Mouse (Mus musculus): ENCODE data around the gene Syt6. TPM values are rescaled to one million over a fixed set of nuclear protein-coding genes. Genes with fewer than 3 reads are reported as not detected.

Gene Syt6
- 0.21 and 0.31 TPM in 2 replicates for polyA plus RNA-seq (2014; fragmentation: Nextera tagmentation; extraction: Ambion mirVana)

DNA sequence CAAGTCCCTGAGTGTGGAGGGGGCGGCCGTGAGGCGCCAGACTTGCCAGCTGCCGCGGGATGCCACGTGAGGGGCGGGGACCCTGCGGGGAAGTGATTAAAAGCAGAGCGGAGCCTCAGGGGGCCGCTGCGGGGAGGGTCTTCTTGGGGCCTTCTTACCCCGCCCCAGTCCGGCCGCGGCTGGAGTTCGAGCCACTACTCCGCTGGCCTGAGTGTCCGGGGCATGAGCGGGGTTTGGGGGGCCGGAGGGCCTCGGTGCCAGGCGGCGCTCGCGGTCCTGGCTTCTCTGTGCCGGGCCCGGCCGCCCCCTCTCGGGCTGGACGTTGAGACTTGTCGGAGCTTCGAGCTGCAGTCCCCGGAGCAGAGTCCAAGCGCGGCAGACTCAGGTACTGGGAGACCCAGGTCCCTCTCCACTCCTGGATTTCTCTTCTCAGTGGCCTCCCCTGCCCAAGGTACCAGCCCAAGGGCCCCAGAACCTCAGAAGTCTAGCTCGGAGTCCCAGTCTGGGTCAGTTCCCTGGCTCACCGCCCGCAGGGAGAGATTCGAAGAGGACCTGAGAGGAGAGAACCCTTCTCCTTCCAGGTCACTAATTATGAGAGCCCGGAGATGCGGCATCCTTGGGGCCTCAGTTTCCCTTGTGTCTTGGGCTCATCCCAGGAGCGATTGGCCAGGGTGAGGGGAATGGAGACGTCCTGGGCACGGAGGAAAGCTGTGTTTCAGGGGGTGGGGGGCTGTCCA is at the start of gene Syt6:
Syt6 (plus strand) TSS at position 76 of the 737 bp plus-strand sequence.
- Histone ChIP-seq H3K4me3 (ENCODE audit: low read depth, low read length) (peak within 1 kb of the TSS; percentile 39), H3K27ac (replicated peaks; ENCODE audit: low read depth, low read length) (no peak within 1 kb of the TSS), H3K9ac (ENCODE audit: low read length) (peak within 1 kb of the TSS; percentile 45), H3K9me3 (ENCODE audit: control insufficient read depth, low read length) (no peaks in the 10 kb centered on the region), H3K27me3 (ENCODE audit: control insufficient read depth, insufficient read depth, low read length) (peaks cover 60% of the 10 kb centered on the region), H3K4me1 (ENCODE audit: control insufficient read depth, insufficient read depth, low read length) (peaks cover 4% of the 10 kb centered on the region), H3K36me3 (ENCODE audit: control insufficient read depth, insufficient read depth, low read length) (no peaks in the 10 kb centered on the region), H3K4me2 (ENCODE audit: low read depth, severe bottlenecking) (peak within 1 kb of the TSS; percentile 88)
- ATAC-seq (ENCODE audit: insufficient number of reproducible peaks, low FRiP score, low TSS enrichment, low read depth) (no peak), DNase-seq (ENCODE audit: low spot score) (peak; percentile 45)
- 1% methylated on average over 44 of the region's 44 CpGs for WGBS

GRCm38 (mm10) chr3:103526201-103526704 is 48.8 kb upstream of the Syt6 start:
- Histone ChIP-seq H3K27me3 (ENCODE audit: control insufficient read depth, insufficient read depth, low read length) (no peaks in the 10 kb centered on the region), H3K27ac (replicated peaks; ENCODE audit: low read depth, low read length) (no peak overlapping the region), H3K4me2 (ENCODE audit: low read depth, severe bottlenecking) (no peak overlapping the region), H3K36me3 (ENCODE audit: control insufficient read depth, insufficient read depth, low read length) (no peaks in the 10 kb centered on the region), H3K4me3 (ENCODE audit: low read depth, low read length) (no peak overlapping the region), H3K9ac (ENCODE audit: low read length) (no peak overlapping the region), H3K4me1 (ENCODE audit: control insufficient read depth, insufficient read depth, low read length) (no peaks in the 10 kb centered on the region), H3K9me3 (ENCODE audit: control insufficient read depth, low read length) (no peaks in the 10 kb centered on the region)
- ATAC-seq (ENCODE audit: insufficient number of reproducible peaks, low FRiP score, low TSS enrichment, low read depth) = no peak
- WGBS = 80% methylated on average over 4 of the region's 4 CpGs
- DNase-seq (ENCODE audit: low spot score) = no peak

DNA sequence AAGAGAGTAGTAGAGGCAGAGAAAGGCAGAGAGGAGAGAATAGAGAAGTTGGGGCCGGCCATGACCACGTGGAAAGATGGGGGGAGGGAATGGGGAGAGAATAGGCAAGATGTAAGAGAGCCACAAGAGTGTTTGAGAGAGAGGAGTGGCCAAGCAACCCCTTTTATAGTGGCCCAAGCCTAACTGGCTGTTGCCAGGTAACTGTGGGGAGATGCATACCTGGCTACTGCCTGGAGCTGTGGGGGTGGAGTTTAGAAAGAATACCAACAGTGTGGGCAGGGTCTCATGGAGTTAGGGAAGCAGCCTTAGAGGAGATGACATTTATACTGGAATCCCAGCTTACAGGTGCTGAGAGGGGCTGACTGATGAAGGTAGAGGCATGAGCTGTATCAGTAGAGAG is 48.2 kb upstream of the Syt6 start:
- WGBS = 34% methylated on average over 2 of the region's 2 CpGs

GRCm38 (mm10) chr3:103534036-103534435 is 41.0 kb upstream of the Syt6 start:
- Histone ChIP-seq H3K4me2 (ENCODE audit: low read depth, severe bottlenecking) (no peak overlapping the region), H3K9me3 (ENCODE audit: control insufficient read depth, low read length) (no peaks in the 10 kb centered on the region), H3K4me3 (ENCODE audit: low read depth, low read length) (no peak overlapping the region), H3K27ac (replicated peaks; ENCODE audit: low read depth, low read length) (no peak overlapping the region), H3K4me1 (ENCODE audit: control insufficient read depth, insufficient read depth, low read length) (no peaks in the 10 kb centered on the region), H3K27me3 (ENCODE audit: control insufficient read depth, insufficient read depth, low read length) (no peaks in the 10 kb centered on the region), H3K9ac (ENCODE audit: low read length) (no peak overlapping the region), H3K36me3 (ENCODE audit: control insufficient read depth, insufficient read depth, low read length) (no peaks in the 10 kb centered on the region)
- 90% methylated on average over 9 of the region's 9 CpGs for WGBS
- no peak for DNase-seq (ENCODE audit: low spot score)
- no peak for ATAC-seq (ENCODE audit: insufficient number of reproducible peaks, low FRiP score, low TSS enrichment, low read depth)

More for the DNA sequence above, 48.2 kb upstream of the Syt6 start:
- Histone ChIP-seq H3K9me3 (ENCODE audit: control insufficient read depth, low read length) (no peaks in the 10 kb centered on the region), H3K4me1 (ENCODE audit: control insufficient read depth, insufficient read depth, low read length) (no peaks in the 10 kb centered on the region), H3K4me2 (ENCODE audit: low read depth, severe bottlenecking) (no peak overlapping the region), H3K4me3 (ENCODE audit: low read depth, low read length) (no peak overlapping the region), H3K27me3 (ENCODE audit: control insufficient read depth, insufficient read depth, low read length) (no peaks in the 10 kb centered on the region), H3K27ac (replicated peaks; ENCODE audit: low read depth, low read length) (no peak overlapping the region), H3K9ac (ENCODE audit: low read length) (no peak overlapping the region), H3K36me3 (ENCODE audit: control insufficient read depth, insufficient read depth, low read length) (no peaks in the 10 kb centered on the region)
- DNase-seq (ENCODE audit: low spot score) (no peak), ATAC-seq (ENCODE audit: insufficient number of reproducible peaks, low FRiP score, low TSS enrichment, low read depth) (no peak)

GRCm38 (mm10) chr3:103535207-103535606 is 39.8 kb upstream of the Syt6 start:
- no peak for DNase-seq (ENCODE audit: low spot score)
- Histone ChIP-seq H3K9ac (ENCODE audit: low read length) (no peak overlapping the region), H3K36me3 (ENCODE audit: control insufficient read depth, insufficient read depth, low read length) (no peaks in the 10 kb centered on the region), H3K9me3 (ENCODE audit: control insufficient read depth, low read length) (no peaks in the 10 kb centered on the region), H3K4me3 (ENCODE audit: low read depth, low read length) (no peak overlapping the region), H3K27me3 (ENCODE audit: control insufficient read depth, insufficient read depth, low read length) (no peaks in the 10 kb centered on the region), H3K4me2 (ENCODE audit: low read depth, severe bottlenecking) (no peak overlapping the region), H3K4me1 (ENCODE audit: control insufficient read depth, insufficient read depth, low read length) (no peaks in the 10 kb centered on the region), H3K27ac (replicated peaks; ENCODE audit: low read depth, low read length) (no peak overlapping the region)
- WGBS = 63% methylated on average over 5 of the region's 5 CpGs
- no peak for ATAC-seq (ENCODE audit: insufficient number of reproducible peaks, low FRiP score, low TSS enrichment, low read depth)

- no peak for DNase-seq (ENCODE audit: low spot score)
- no peak overlapping the region for H3K4me3 ChIP-seq (ENCODE audit: low read depth, low read length)
- no peak overlapping the region for H3K27ac ChIP-seq (replicated peaks; ENCODE audit: low read depth, low read length)
- H3K36me3 ChIP-seq (ENCODE audit: control insufficient read depth, insufficient read depth, low read length) = no peaks in the 10 kb centered on the region
- no peaks in the 10 kb centered on the region for H3K9me3 ChIP-seq (ENCODE audit: control insufficient read depth, low read length)
- 65% methylated on average over 7 of the region's 7 CpGs for WGBS
- no peaks in the 10 kb centered on the region for H3K4me1 ChIP-seq (ENCODE audit: control insufficient read depth, insufficient read depth, low read length)
- H3K9ac ChIP-seq (ENCODE audit: low read length) = no peak overlapping the region
- no peak overlapping the region for H3K4me2 ChIP-seq (ENCODE audit: low read depth, severe bottlenecking)
- ATAC-seq (ENCODE audit: insufficient number of reproducible peaks, low FRiP score, low TSS enrichment, low read depth) = no peak
- H3K27me3 ChIP-seq (ENCODE audit: control insufficient read depth, insufficient read depth, low read length) = no peaks in the 10 kb centered on the region
Measured at GRCm38 (mm10) chr3:103539148-103539547, 35.9 kb upstream of the Syt6 start.

GRCm38 (mm10) chr3:103546166-103546565 is 28.9 kb upstream of the Syt6 start:
- Histone ChIP-seq H3K4me1 (ENCODE audit: control insufficient read depth, insufficient read depth, low read length) (no peaks in the 10 kb centered on the region), H3K9ac (ENCODE audit: low read length) (no peak overlapping the region), H3K4me2 (ENCODE audit: low read depth, severe bottlenecking) (no peak overlapping the region), H3K27ac (replicated peaks; ENCODE audit: low read depth, low read length) (no peak overlapping the region), H3K4me3 (ENCODE audit: low read depth, low read length) (no peak overlapping the region), H3K9me3 (ENCODE audit: control insufficient read depth, low read length) (no peaks in the 10 kb centered on the region), H3K36me3 (ENCODE audit: control insufficient read depth, insufficient read depth, low read length) (no peaks in the 10 kb centered on the region), H3K27me3 (ENCODE audit: control insufficient read depth, insufficient read depth, low read length) (no peaks in the 10 kb centered on the region)
- WGBS = 59% methylated on average over 2 of the region's 2 CpGs
- ATAC-seq (ENCODE audit: insufficient number of reproducible peaks, low FRiP score, low TSS enrichment, low read depth) = no peak
- DNase-seq (ENCODE audit: low spot score) = no peak

- Histone ChIP-seq H3K27me3 (ENCODE audit: control insufficient read depth, insufficient read depth, low read length) (no peaks in the 10 kb centered on the region), H3K36me3 (ENCODE audit: control insufficient read depth, insufficient read depth, low read length) (no peaks in the 10 kb centered on the region), H3K4me2 (ENCODE audit: low read depth, severe bottlenecking) (no peak overlapping the region), H3K9ac (ENCODE audit: low read length) (no peak overlapping the region), H3K4me1 (ENCODE audit: control insufficient read depth, insufficient read depth, low read length) (no peaks in the 10 kb centered on the region), H3K27ac (replicated peaks; ENCODE audit: low read depth, low read length) (no peak overlapping the region), H3K9me3 (ENCODE audit: control insufficient read depth, low read length) (no peaks in the 10 kb centered on the region), H3K4me3 (ENCODE audit: low read depth, low read length) (no peak overlapping the region)
- ATAC-seq (ENCODE audit: insufficient number of reproducible peaks, low FRiP score, low TSS enrichment, low read depth) (no peak), DNase-seq (ENCODE audit: low spot score) (no peak)
- 70% methylated on average over 3 of the region's 3 CpGs for WGBS
Measured at GRCm38 (mm10) chr3:103546626-103547025, 28.4 kb upstream of the Syt6 start.

All from limb, embryonic 11.5 days (tissue).